Mouse (Mus musculus) stomach, embryonic 15.5 days (tissue): ENCODE measurements around the gene Zfp109. TPM values are rescaled to one million over a fixed set of nuclear protein-coding genes. Genes with fewer than 3 reads are reported as not detected.

ENCODE experiments used
- ATAC-seq: fragments of 200-750 bp; cut with Nextera tagmentation; 2 replicates; pipeline ENCODE4 v1.8.0; 2017; ENCODE audit warnings: low read depth, moderate number of reproducible peaks, moderate TSS enrichment; ENCODE audit not compliant: insufficient read depth, low FRiP score
- H3K27ac ChIP-seq: fragments of 300-500 bp; sonication (generic); 2 replicates; pipeline ENCODE4 v1.5.1; 2015; ENCODE audit warnings: mild to moderate bottlenecking, inconsistent platforms
- H3K27me3 ChIP-seq: fragments of 300-500 bp; sonication (generic); replicated peaks from 2 replicates; pipeline ENCODE4 v1.6.1; 2015; ENCODE audit warnings: inconsistent platforms
- H3K36me3 ChIP-seq: fragments of 300-500 bp; sonication (generic); 2 replicates; pipeline ENCODE4 v1.6.1; 2015; ENCODE audit warnings: inconsistent platforms
- H3K4me1 ChIP-seq: fragments of 300-500 bp; sonication (generic); 2 replicates; pipeline ENCODE4 v1.6.1; 2015; ENCODE audit warnings: inconsistent platforms
- H3K4me2 ChIP-seq: fragments of 300-500 bp; sonication (generic); 2 replicates; pipeline ENCODE4 v1.6.1; 2015; ENCODE audit warnings: mild to moderate bottlenecking, inconsistent platforms
- H3K4me3 ChIP-seq: fragments of 300-500 bp; sonication (generic); replicated peaks from 2 replicates; pipeline ENCODE4 v1.5.1; 2015; ENCODE audit warnings: inconsistent platforms
- H3K9ac ChIP-seq: fragments of 300-500 bp; sonication (generic); 2 replicates; pipeline ENCODE4 v1.6.1; 2015; ENCODE audit warnings: inconsistent platforms
- H3K9me3 ChIP-seq: fragments of 300-500 bp; sonication (generic); 2 replicates; pipeline ENCODE4 v1.6.1; 2016; ENCODE audit warnings: inconsistent platforms
- WGBS: fragments of 180-500 bp; shearing (Covaris S2); methylation state at CpG from one replicate; pipeline ENCODE4 v1.1.7; 2015; 5-methylcytosine and 5-hydroxymethylcytosine counted together
- polyA plus RNA-seq: library from polyadenylated mRNA; unstranded; fragments of >200 nt; fragmentation: Nextera tagmentation; extraction: Ambion mirVana; gene quantifications from 2 replicates; pipeline ENCODE4 v1.2.1, GENCODE M21; 2015

Zfp109 gene
- polyA plus RNA-seq, 1 experiment from 2014 or later, result 5.1 TPM

- no peaks in the 10 kb centered on the region for H3K27me3 ChIP-seq
- no peak overlapping the region for H3K4me3 ChIP-seq
- WGBS, result 89% methylated on average over 4 of the region's 4 CpGs
- peaks cover 50% of the 10 kb centered on the region for H3K36me3 ChIP-seq
- no peak overlapping the region for H3K4me2 ChIP-seq
- H3K9me3 ChIP-seq, result 0 out of 2 replicates have a peak, but pooled peaks cover 6% of the 10 kb centered on the region
- no peak overlapping the region for H3K27ac ChIP-seq
- H3K9ac ChIP-seq, result no peak overlapping the region
- no peak for ATAC-seq
- no peaks in the 10 kb centered on the region for H3K4me1 ChIP-seq
Observed at GRCm38 (mm10) chr7:24196961-24197360, 40.4 kb downstream of the Zfp109 start.

GRCm38 (mm10) chr7:24193157-24193556 is 44.2 kb downstream of the Zfp109 start:
- Histone ChIP-seq H3K9ac (no peak overlapping the region), H3K4me2 (no peak overlapping the region), H3K27me3 (no peaks in the 10 kb centered on the region), H3K36me3 (peaks cover 23% of the 10 kb centered on the region), H3K4me1 (no peaks in the 10 kb centered on the region), H3K4me3 (no peak overlapping the region), H3K27ac (no peak overlapping the region), H3K9me3 (no peaks in the 10 kb centered on the region)
- 67% methylated on average over 3 of the region's 3 CpGs for WGBS
- no peak for ATAC-seq

GRCm38 (mm10) chr7:24191361-24191760 is 46.0 kb downstream of the Zfp109 start:
- no peak overlapping the region for H3K4me2 ChIP-seq
- 73% methylated on average over 2 of the region's 2 CpGs for WGBS
- no peaks in the 10 kb centered on the region for H3K27me3 ChIP-seq
- H3K9me3 ChIP-seq, result no peaks in the 10 kb centered on the region
- ATAC-seq, result no peak
- H3K27ac ChIP-seq, result no peak overlapping the region
- H3K9ac ChIP-seq, result no peak overlapping the region
- H3K4me1 ChIP-seq, result no peaks in the 10 kb centered on the region
- no peak overlapping the region for H3K4me3 ChIP-seq
- peaks cover 16% of the 10 kb centered on the region for H3K36me3 ChIP-seq

- no peak for ATAC-seq
- Histone ChIP-seq H3K9ac (no peak overlapping the region), H3K4me2 (no peak overlapping the region), H3K4me1 (no peaks in the 10 kb centered on the region), H3K27me3 (no peaks in the 10 kb centered on the region), H3K36me3 (peaks cover 10% of the 10 kb centered on the region), H3K4me3 (no peak overlapping the region), H3K9me3 (no peaks in the 10 kb centered on the region), H3K27ac (no peak overlapping the region)
- WGBS, result 68% methylated on average over 5 of the region's 5 CpGs
Observed at GRCm38 (mm10) chr7:24189571-24189944, 47.8 kb downstream of the Zfp109 start.

- no peak overlapping the region for H3K4me3 ChIP-seq
- ATAC-seq, result no peak
- H3K27ac ChIP-seq, result no peak overlapping the region
- 0 out of 2 replicates have a peak, but pooled peaks cover 5% of the 10 kb centered on the region for H3K36me3 ChIP-seq
- 63% methylated on average over 4 of the region's 4 CpGs for WGBS
- H3K27me3 ChIP-seq, result no peaks in the 10 kb centered on the region
- no peak overlapping the region for H3K9ac ChIP-seq
- H3K4me1 ChIP-seq, result no peaks in the 10 kb centered on the region
- no peak overlapping the region for H3K4me2 ChIP-seq
- H3K9me3 ChIP-seq, result no peaks in the 10 kb centered on the region
Observed at GRCm38 (mm10) chr7:24188901-24189570, 48.3 kb downstream of the Zfp109 start.

GRCm38 (mm10) chr7:24187611-24188010 is 49.7 kb downstream of the Zfp109 start:
- no peak overlapping the region for H3K4me2 ChIP-seq
- H3K9me3 ChIP-seq, result no peaks in the 10 kb centered on the region
- no peak overlapping the region for H3K4me3 ChIP-seq
- no peaks in the 10 kb centered on the region for H3K27me3 ChIP-seq
- H3K36me3 ChIP-seq, result no peaks in the 10 kb centered on the region
- H3K27ac ChIP-seq, result no peak overlapping the region
- H3K9ac ChIP-seq, result no peak overlapping the region
- H3K4me1 ChIP-seq, result no peaks in the 10 kb centered on the region
- 58% methylated on average over 1 of the region's 1 CpGs for whole genome bisulfite sequencing
- ATAC-seq, result no peak

Other genes with a start within 250 kb of the Zfp109 start
- gene V1rd19, start 235.9 kb downstream of the Zfp109 start, polyA plus RNA-seq, result not detected in 2 replicates
- gene Vmn1r183, start 184.3 kb downstream of the Zfp109 start, polyA plus RNA-seq, result not detected in 2 replicates
- 16.7 and 17.3 TPM in 2 replicates for gene Zfp180, start 155.6 kb downstream of the Zfp109 start, polyA plus RNA-seq
- 6.8 and 7.4 TPM in 2 replicates for gene Zfp112, start 125.2 kb downstream of the Zfp109 start, polyA plus RNA-seq
- gene Zfp235, start 103.4 kb downstream of the Zfp109 start, polyA plus RNA-seq, result 13.5 and 14.0 TPM in 2 replicates
- 5.5 and 6.3 TPM in 2 replicates for gene Zfp114, start 62.5 kb downstream of the Zfp109 start, polyA plus RNA-seq
- 8.5 and 9.2 TPM in 2 replicates for gene Zfp111, start 26.1 kb downstream of the Zfp109 start, polyA plus RNA-seq
- gene Zfp108, start 17.2 kb upstream of the Zfp109 start, polyA plus RNA-seq, result 3.5 and 4.3 TPM in 2 replicates
- 7.2 and 7.4 TPM in 2 replicates for gene Zfp93, start 32.9 kb upstream of the Zfp109 start, polyA plus RNA-seq
- gene Zfp61, start 63.7 kb upstream of the Zfp109 start, polyA plus RNA-seq, result 29.6 and 31.3 TPM in 2 replicates
- gene Zfp94, start 79.1 kb upstream of the Zfp109 start, polyA plus RNA-seq, result 9.3 and 11.1 TPM in 2 replicates
- 0.15 TPM in 1 of 2 replicates, not detected in the other for gene Tescl, start 96.4 kb upstream of the Zfp109 start, polyA plus RNA-seq
- 0.26 and 3.0 TPM in 2 replicates for gene Lypd5, start 111.6 kb upstream of the Zfp109 start, polyA plus RNA-seq
- gene Kcnn4, start 132.7 kb upstream of the Zfp109 start, polyA plus RNA-seq, result 7.1 and 14.4 TPM in 2 replicates
- gene Smg9, start 162.1 kb upstream of the Zfp109 start, polyA plus RNA-seq, result 20.9 and 23.7 TPM in 2 replicates
- not detected in 2 replicates for gene Irgc1, start 214.7 kb upstream of the Zfp109 start, polyA plus RNA-seq
- gene Plaur, start 224.9 kb upstream of the Zfp109 start, polyA plus RNA-seq, result 12.1 and 12.3 TPM in 2 replicates
- 4.7 and 6.3 TPM in 2 replicates for gene Cadm4, start 244.5 kb upstream of the Zfp109 start, polyA plus RNA-seq